Mouse (Mus musculus) liver, postnatal 0 days (tissue): Measurements from ENCODE around the gene P2ry14.

ENCODE experiments used
- CTCF ChIP-seq: sonication (generic); IDR thresholded peaks from 2 replicates; pipeline ENCODE4 v1.5.1; 2016; ENCODE audit warnings: antibody characterized with exemption, low read depth
- EP300 ChIP-seq: IDR thresholded peaks from 2 replicates; pipeline ENCODE4 v1.6.1; 2016; ENCODE audit warnings: antibody characterized with exemption, low read depth, mild to moderate bottlenecking

GRCm38 (mm10) chr3:59145194-59145593, 8.2 kb downstream of the P2ry14 start:
- no peak for TF ChIP-seq EP300
- no peak for TF ChIP-seq CTCF
